Mouse (Mus musculus): Measurements from ENCODE around the gene Cntnap2. TPM values are rescaled to one million over a fixed set of nuclear protein-coding genes. Genes with fewer than 3 reads are reported as not detected.

Gene Cntnap2
- polyA plus RNA-seq, 1 experiment from 2014 or later, result 5.7 TPM

- Histone ChIP-seq H3K36me3 (no peaks in the 10 kb centered on the region), H3K27me3 (no peaks in the 10 kb centered on the region), H3K9ac (no peak overlapping the region), H3K27ac (no peak overlapping the region), H3K4me3 (no peak overlapping the region), H3K4me1 (no peaks in the 10 kb centered on the region), H3K9me3 (no peaks in the 10 kb centered on the region), H3K4me2 (replicated peaks) (no peak overlapping the region)
- WGBS, result 55% methylated on average over 7 of the region's 7 CpGs
- no peak for ATAC-seq (ENCODE audit: insufficient number of reproducible peaks, insufficient read depth, low FRiP score, low TSS enrichment)
These were observed 1865.6 kb downstream of the Cntnap2 start for GRCm38 (mm10) chr6:46924709-46925108.

GRCm38 (mm10) chr6:46945703-46946102, 1886.5 kb downstream of the Cntnap2 start:
- Histone ChIP-seq H3K4me1 (no peaks in the 10 kb centered on the region), H3K9ac (no peak overlapping the region), H3K9me3 (no peaks in the 10 kb centered on the region), H3K4me2 (replicated peaks) (no peak overlapping the region), H3K4me3 (no peak overlapping the region), H3K27ac (no peak overlapping the region), H3K36me3 (no peaks in the 10 kb centered on the region), H3K27me3 (no peaks in the 10 kb centered on the region)
- no peak for ATAC-seq (ENCODE audit: insufficient number of reproducible peaks, insufficient read depth, low FRiP score, low TSS enrichment)
- WGBS, result 62% methylated on average over 4 of the region's 4 CpGs

GRCm38 (mm10) chr6:46961022-46961686, 1902.0 kb downstream of the Cntnap2 start:
- peak; percentile 90; the same call in 1 of the 2 replicates for ATAC-seq (ENCODE audit: insufficient number of reproducible peaks, insufficient read depth, low FRiP score, low TSS enrichment)

GRCm38 (mm10) chr6:46963261-46963660, 1904.1 kb downstream of the Cntnap2 start:
- Histone ChIP-seq H3K27me3 (no peaks in the 10 kb centered on the region), H3K4me2 (replicated peaks) (no peak overlapping the region), H3K27ac (no peak overlapping the region), H3K36me3 (no peaks in the 10 kb centered on the region), H3K9me3 (no peaks in the 10 kb centered on the region), H3K9ac (no peak overlapping the region), H3K4me3 (no peak overlapping the region), H3K4me1 (no peaks in the 10 kb centered on the region)
- ATAC-seq (ENCODE audit: insufficient number of reproducible peaks, insufficient read depth, low FRiP score, low TSS enrichment), result no peak
- WGBS, result 74% methylated on average over 2 of the region's 2 CpGs

More at GRCm38 (mm10) chr6:46961022-46961686, 1902.0 kb downstream of the Cntnap2 start:
- H3K9me3 ChIP-seq, result no peaks in the 10 kb centered on the region
- H3K4me2 ChIP-seq (replicated peaks), result no peak overlapping the region
- no peak overlapping the region for H3K27ac ChIP-seq
- no peak overlapping the region for H3K4me3 ChIP-seq
- no peaks in the 10 kb centered on the region for H3K36me3 ChIP-seq
- no peaks in the 10 kb centered on the region for H3K27me3 ChIP-seq
- 35% methylated on average over 10 of the region's 10 CpGs for WGBS
- no peaks in the 10 kb centered on the region for H3K4me1 ChIP-seq
- no peak overlapping the region for H3K9ac ChIP-seq

- no peak overlapping the region for H3K9ac ChIP-seq
- H3K36me3 ChIP-seq, result no peaks in the 10 kb centered on the region
- H3K27me3 ChIP-seq, result no peaks in the 10 kb centered on the region
- no peak overlapping the region for H3K27ac ChIP-seq
- no peaks in the 10 kb centered on the region for H3K9me3 ChIP-seq
- WGBS, result 65% methylated on average over 3 of the region's 3 CpGs
- H3K4me2 ChIP-seq (replicated peaks), result no peak overlapping the region
- ATAC-seq (ENCODE audit: insufficient number of reproducible peaks, insufficient read depth, low FRiP score, low TSS enrichment), result no peak
- H3K4me1 ChIP-seq, result no peaks in the 10 kb centered on the region
- H3K4me3 ChIP-seq, result no peak overlapping the region
These were observed 1904.5 kb downstream of the Cntnap2 start for GRCm38 (mm10) chr6:46963693-46964092.

GRCm38 (mm10) chr6:46972640-46973039, 1913.5 kb downstream of the Cntnap2 start:
- 76% methylated on average over 2 of the region's 2 CpGs for WGBS
- Histone ChIP-seq H3K27me3 (no peaks in the 10 kb centered on the region), H3K9ac (no peak overlapping the region), H3K4me2 (replicated peaks) (no peak overlapping the region), H3K27ac (no peak overlapping the region), H3K4me3 (no peak overlapping the region), H3K4me1 (no peaks in the 10 kb centered on the region), H3K36me3 (no peaks in the 10 kb centered on the region), H3K9me3 (no peaks in the 10 kb centered on the region)
- ATAC-seq (ENCODE audit: insufficient number of reproducible peaks, insufficient read depth, low FRiP score, low TSS enrichment), result no peak

GRCm38 (mm10) chr6:46996010-46996602, 1936.9 kb downstream of the Cntnap2 start:
- no peak overlapping the region for H3K9ac ChIP-seq
- H3K4me2 ChIP-seq (replicated peaks), result no peak overlapping the region
- H3K36me3 ChIP-seq, result no peaks in the 10 kb centered on the region
- H3K27ac ChIP-seq, result no peak overlapping the region
- no peak overlapping the region for H3K4me3 ChIP-seq
- WGBS, result 87% methylated on average over 6 of the region's 6 CpGs
- no peaks in the 10 kb centered on the region for H3K4me1 ChIP-seq
- H3K27me3 ChIP-seq, result no peaks in the 10 kb centered on the region
- H3K9me3 ChIP-seq, result no peaks in the 10 kb centered on the region
- no peak for ATAC-seq (ENCODE audit: insufficient number of reproducible peaks, insufficient read depth, low FRiP score, low TSS enrichment)

GRCm38 (mm10) chr6:47004430-47004829, 1945.3 kb downstream of the Cntnap2 start:
- no peaks in the 10 kb centered on the region for H3K36me3 ChIP-seq
- H3K4me3 ChIP-seq, result no peak overlapping the region
- no peak overlapping the region for H3K4me2 ChIP-seq (replicated peaks)
- no peak overlapping the region for H3K27ac ChIP-seq
- WGBS, result 62% methylated on average over 3 of the region's 3 CpGs
- no peaks in the 10 kb centered on the region for H3K4me1 ChIP-seq
- no peak for ATAC-seq (ENCODE audit: insufficient number of reproducible peaks, insufficient read depth, low FRiP score, low TSS enrichment)
- no peaks in the 10 kb centered on the region for H3K27me3 ChIP-seq
- H3K9me3 ChIP-seq, result no peaks in the 10 kb centered on the region
- H3K9ac ChIP-seq, result no peak overlapping the region

- Histone ChIP-seq H3K4me3 (no peak overlapping the region), H3K9ac (no peak overlapping the region), H3K27ac (no peak overlapping the region), H3K36me3 (no peaks in the 10 kb centered on the region), H3K4me1 (no peaks in the 10 kb centered on the region), H3K9me3 (no peaks in the 10 kb centered on the region), H3K4me2 (replicated peaks) (no peak overlapping the region), H3K27me3 (no peaks in the 10 kb centered on the region)
- ATAC-seq (ENCODE audit: insufficient number of reproducible peaks, insufficient read depth, low FRiP score, low TSS enrichment), result no peak
- 89% methylated on average over 4 of the region's 4 CpGs for WGBS
These were observed 1953.8 kb downstream of the Cntnap2 start for GRCm38 (mm10) chr6:47012933-47013332.

GRCm38 (mm10) chr6:47013535-47013934, 1954.4 kb downstream of the Cntnap2 start:
- Histone ChIP-seq H3K36me3 (no peaks in the 10 kb centered on the region), H3K9ac (no peak overlapping the region), H3K4me2 (replicated peaks) (0 out of 2 replicates have a peak overlapping the region, but pooled peaks have one; percentile 17), H3K27me3 (no peaks in the 10 kb centered on the region), H3K9me3 (no peaks in the 10 kb centered on the region), H3K27ac (no peak overlapping the region), H3K4me3 (no peak overlapping the region), H3K4me1 (no peaks in the 10 kb centered on the region)
- WGBS, result 4% methylated on average over 4 of the region's 4 CpGs
- peak; percentile 56; the same call in 1 of the 2 replicates for ATAC-seq (ENCODE audit: insufficient number of reproducible peaks, insufficient read depth, low FRiP score, low TSS enrichment)

GRCm38 (mm10) chr6:47014886-47015586, 1955.9 kb downstream of the Cntnap2 start:
- 81% methylated on average over 1 of the region's 1 CpGs for WGBS
- Histone ChIP-seq H3K4me2 (replicated peaks) (no peak overlapping the region), H3K36me3 (no peaks in the 10 kb centered on the region), H3K27me3 (no peaks in the 10 kb centered on the region), H3K4me1 (no peaks in the 10 kb centered on the region), H3K27ac (no peak overlapping the region), H3K9ac (no peak overlapping the region), H3K4me3 (no peak overlapping the region), H3K9me3 (no peaks in the 10 kb centered on the region)
- no peak for ATAC-seq (ENCODE audit: insufficient number of reproducible peaks, insufficient read depth, low FRiP score, low TSS enrichment)

Measured in embryonic facial prominence, embryonic 12.5 days (tissue).